Mouse (Mus musculus): ENCODE measurements around the gene Galr2. TPM values are rescaled to one million over a fixed set of nuclear protein-coding genes. Genes with fewer than 3 reads are reported as not detected.
"Not testable (repeated sequence)": the region's sequence is repeated elsewhere in the genome, so short reads cannot be mapped to it uniquely, and the experiment has no call there.

The Galr2 gene
- total RNA-seq, 2 experiments from 2014 or later = 0.18 TPM; not detected in 1

DNA sequence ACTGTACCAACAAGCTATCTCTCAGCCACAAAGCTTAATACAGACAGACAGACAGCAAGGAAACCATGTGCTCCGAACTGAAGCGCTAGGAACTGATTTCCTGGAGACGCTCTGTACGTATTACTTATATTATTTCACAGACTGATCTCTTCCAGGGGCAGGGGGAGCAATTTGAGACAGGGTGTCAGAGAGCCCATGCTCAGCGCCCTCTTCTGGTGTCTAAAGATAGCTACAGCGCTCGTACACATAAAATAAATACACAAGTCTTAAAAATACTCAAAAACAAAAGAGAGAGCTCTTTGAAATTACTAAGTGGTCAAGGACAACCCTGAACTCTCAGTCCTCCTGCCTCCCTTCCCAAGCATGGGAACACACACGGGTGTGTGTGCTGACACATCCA lies 13.1 kb upstream of the Galr2 start:
- intact Hi-C loops (cut with DNase I) = no loop called here
- DNase-seq (ENCODE audit: low spot score in 2 of 2) = no peak

DNA sequence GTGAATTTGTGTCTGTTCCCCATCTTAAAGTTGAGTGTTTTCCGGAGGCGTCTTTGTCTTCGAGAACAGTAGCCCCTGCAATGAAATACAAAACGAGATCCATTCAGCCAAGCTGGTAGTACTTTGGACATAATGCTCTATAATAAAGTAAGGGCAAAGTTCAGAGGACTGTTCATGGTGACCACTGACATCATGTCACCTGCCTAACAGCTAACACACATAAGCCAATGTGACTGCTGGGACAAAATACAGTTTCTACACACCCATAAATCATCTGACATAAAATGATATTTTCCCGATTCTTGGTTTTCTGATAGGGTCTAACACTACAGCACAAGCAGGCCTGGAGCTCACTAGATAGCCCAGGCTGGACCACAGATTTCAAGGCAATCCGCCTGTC lies 12.4 kb upstream of the Galr2 start:
- intact Hi-C loops (cut with DNase I) = no loop called here
- no peak for DNase-seq (ENCODE audit: low spot score in 2 of 2)

DNA sequence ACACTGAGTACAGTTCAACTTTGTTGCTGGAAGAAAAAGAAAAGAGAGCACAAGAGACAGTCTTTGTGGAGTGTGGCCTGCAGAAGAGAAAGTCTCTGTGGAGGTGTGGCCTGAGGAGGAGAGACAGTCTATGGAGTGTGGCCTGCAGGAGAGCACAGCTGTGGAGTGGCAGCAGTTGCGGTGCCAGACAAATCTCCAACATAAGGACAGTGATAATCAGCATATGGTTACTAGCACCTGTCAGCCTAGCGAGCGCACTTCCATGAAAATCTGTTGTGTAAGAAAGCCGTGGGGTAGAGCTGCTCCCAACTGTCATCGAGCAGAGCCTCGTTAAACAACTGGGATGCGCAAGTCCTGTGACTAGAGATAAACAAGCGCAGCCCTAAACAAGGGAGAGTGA lies 11.2 kb upstream of the Galr2 start:
- DNase-seq (ENCODE audit: low spot score in 2 of 2) = no peak
- intact Hi-C loops (cut with DNase I) = no loop called here

DNA sequence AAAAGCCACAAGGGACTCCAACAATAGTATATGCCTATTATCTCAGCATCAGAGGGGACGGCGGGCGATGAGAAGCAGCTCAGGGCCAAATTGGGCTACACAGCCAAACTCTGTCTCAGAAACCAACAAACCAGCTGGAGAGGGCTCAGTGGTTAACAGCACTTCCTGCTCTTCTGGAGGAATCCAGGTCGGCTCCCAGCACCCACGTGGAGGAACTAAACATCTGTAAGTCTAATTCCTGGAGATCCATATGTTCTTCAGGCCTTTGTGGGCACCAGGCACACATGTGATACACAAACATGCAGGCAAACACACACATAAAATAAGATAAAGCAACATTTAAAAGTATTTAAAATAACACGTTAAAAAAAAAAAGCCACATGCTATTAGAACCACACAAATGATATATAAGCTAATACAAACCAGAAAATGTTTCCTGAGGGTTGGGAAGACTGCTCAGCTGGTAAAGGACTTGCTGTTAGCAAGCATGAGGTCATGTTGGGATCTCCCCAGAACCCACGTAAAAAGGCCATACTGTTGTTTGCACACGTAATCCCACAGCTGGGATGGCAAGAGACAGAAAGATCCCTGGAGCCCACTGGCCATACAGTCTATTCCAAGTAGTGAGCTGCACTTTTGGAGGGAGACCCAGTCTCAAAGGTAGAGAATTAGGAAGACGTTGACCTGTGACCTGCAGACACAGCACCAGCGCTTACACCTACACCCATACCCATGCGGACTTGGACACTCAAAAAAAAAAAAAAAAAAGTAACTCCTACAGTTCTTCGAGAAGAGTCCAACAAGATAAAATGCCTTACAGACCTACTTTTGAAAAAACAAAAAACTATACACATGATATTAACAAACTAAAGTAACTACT lies 7.9 kb upstream of the Galr2 start:
- DNase-seq (ENCODE audit: low spot score in 2 of 2) = no peak
- intact Hi-C loops (cut with DNase I) = loop anchor here (5.0 kb wide), 1 partner anchor 34 kb away; the partner anchor contains the start of gene Exoc7

DNA sequence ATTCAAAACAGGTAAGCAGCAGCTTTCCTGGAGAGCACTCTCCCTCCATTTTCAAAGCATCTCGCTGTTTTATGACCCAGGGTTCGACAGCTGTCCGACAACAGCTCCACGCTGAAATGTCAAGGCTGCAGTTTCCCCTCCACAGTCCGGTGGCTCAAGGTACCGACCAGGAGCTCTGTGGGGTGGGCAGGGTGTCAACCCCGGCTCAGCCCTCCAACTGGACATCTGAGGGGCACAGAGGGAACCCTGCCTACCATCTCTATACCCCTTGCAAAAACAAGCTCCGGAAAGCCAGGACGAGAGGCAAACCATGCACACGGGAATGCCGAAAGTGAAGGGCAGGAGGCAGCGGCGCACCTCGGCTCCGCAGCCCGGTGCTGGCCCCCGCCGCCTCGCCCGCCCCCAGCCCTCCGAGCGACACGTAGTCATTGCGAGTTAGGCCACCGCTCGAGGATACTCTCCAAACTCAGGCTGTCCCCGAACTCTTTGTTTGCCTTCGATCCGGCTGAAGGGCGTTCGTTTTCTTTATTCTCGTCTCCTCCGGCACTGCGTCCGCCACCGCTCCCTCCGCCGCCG lies 7.2 kb upstream of the Galr2 start:
- intact Hi-C loops (cut with DNase I) = loop anchor here (5.0 kb wide), 1 partner anchor 34 kb away; the partner anchor contains the start of gene Exoc7
- DNase-seq (ENCODE audit: low spot score in 2 of 2) = no peak

DNA sequence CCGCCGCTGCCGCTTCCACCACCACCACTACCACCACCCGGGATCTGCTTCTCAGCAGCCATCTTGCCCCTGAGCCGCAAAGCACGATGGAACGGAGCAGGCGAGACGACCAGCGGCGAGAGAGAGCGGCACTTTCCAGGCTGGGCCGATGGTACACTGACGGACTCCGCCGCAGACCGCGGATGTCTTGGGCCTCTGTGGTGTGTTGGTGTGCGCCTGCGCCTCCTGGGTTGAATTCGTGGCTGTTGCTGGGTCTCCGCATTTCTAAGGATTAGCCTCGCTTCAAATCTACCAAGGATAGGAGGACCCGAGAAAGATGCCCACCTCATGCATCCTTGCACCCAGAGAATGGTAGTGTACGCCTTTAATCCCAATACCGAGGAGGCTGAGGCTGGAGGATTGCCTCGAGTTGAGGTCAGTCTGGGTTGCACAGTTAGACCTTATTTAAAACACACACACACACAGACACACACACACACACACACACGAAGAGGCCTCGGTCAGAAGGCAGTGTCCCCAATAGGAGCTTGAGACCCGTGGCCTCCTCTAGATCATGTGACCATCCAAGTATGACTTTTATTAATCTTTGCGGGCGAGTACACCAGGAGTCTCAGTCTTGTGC lies 6.6 kb upstream of the Galr2 start, which contains the start of gene Srp68:
Gene Srp68, minus strand, starts transcription at position 173 of the 622 bp plus-strand sequence.
- intact Hi-C loops (cut with DNase I) = loop anchor here (5.0 kb wide), 1 partner anchor 33 kb away; the partner anchor contains the start of gene Exoc7
- DNase-seq (ENCODE audit: low spot score in 2 of 2) = peak; percentile 93 to 94

DNA sequence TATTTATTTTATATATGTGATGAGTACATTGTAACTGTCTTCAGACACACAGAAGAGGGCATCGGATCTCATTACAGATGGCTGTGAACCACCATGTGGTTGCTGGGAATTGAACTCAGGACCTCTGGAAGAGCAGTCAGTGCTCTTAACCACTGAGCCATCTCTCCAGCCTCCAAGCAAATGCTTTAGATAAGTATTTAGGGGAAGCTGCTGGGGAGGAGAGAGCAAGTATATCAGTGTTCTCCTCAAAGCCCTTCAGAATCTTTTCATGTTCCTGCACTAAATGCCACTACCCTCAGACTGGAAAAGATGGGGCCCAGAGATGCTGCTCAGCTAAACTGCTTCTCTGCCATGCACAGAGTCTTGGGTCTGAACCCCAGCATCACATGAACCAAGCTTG lies 3.6 kb upstream of the Galr2 start:
- DNase-seq (ENCODE audit: low spot score in 2 of 2); intact Hi-C loops (cut with DNase I): not testable (repeated sequence)

DNA sequence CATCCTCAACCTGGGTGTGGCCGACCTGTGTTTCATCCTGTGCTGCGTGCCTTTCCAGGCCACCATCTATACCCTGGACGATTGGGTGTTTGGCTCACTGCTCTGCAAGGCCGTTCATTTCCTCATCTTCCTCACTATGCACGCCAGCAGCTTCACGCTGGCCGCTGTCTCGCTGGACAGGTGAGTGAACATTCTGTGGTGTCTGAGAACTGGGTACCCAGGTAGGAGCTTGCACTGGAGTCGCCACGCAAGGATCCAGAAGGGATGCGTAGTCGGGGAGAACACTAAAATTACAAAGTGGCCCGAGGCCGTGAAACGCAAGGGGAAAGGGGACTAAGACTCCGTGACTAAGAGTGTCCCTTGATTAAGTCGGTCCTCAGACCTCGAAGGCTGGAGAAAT lies 932 bp downstream of the Galr2 start:
- intact Hi-C loops (cut with DNase I) = no loop called here
- DNase-seq (ENCODE audit: low spot score in 2 of 2) = no peak

DNA sequence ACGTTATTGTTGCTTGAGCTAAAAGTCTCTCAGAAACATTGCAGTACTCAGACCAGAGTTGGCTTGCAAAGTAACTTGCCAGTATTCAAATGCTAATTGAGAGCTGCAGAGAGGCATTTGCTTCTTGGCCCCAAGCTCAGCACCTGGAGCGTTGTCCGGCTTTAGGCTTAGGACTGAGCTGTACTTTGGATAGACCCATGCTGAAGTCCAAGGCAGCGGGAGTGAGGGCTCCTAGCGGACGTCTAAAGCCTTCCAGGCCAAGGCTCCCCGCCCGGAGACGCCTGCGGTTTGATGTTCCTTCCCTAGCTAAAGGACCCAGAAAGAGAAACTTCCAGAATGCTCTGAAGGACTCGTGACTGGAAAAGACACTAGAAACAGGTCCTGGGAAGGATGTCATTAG lies 1.4 kb downstream of the Galr2 start:
- intact Hi-C loops (cut with DNase I) = no loop called here
- DNase-seq (ENCODE audit: low spot score in 2 of 2) = no peak

DNA sequence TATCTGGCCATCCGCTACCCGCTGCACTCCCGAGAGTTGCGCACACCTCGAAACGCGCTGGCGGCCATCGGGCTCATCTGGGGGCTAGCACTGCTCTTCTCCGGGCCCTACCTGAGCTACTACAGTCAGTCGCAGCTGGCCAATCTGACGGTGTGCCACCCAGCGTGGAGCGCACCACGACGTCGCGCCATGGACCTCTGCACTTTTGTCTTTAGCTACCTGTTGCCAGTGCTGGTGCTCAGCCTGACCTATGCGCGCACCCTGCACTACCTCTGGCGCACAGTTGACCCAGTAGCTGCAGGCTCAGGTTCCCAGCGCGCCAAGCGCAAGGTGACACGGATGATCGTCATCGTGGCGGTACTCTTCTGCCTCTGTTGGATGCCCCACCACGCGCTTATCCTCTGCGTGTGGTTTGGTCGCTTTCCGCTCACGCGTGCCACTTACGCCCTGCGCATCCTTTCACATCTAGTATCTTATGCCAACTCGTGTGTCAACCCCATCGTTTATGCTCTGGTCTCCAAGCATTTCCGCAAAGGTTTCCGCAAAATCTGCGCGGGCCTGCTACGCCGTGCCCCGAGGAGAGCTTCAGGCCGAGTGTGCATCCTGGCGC lies 2.3 kb downstream of the Galr2 start:
- no peak for DNase-seq (ENCODE audit: low spot score in 2 of 2)
- intact Hi-C loops (cut with DNase I) = no loop called here

DNA sequence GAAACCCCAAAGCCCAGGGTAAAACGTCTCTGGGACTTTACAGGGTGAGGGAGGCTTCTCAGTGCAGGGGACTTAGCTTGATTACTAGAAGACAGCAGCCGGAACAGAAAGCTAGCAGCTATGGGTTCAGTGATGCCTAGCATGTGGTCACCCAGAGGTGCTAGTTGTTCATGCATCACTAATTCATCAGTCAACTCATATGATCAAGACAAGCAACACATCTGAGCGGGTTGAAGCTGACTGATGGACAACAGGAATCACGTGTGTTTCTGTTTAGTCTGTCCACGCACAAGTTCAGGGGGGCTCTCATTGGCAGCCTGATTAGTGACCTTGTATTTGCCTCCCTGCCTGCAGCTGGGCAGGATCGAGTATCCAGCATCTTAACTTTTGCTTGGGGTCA lies 3.2 kb downstream of the Galr2 start:
- intact Hi-C loops (cut with DNase I) = no loop called here
- DNase-seq (ENCODE audit: low spot score in 2 of 2) = no peak

DNA sequence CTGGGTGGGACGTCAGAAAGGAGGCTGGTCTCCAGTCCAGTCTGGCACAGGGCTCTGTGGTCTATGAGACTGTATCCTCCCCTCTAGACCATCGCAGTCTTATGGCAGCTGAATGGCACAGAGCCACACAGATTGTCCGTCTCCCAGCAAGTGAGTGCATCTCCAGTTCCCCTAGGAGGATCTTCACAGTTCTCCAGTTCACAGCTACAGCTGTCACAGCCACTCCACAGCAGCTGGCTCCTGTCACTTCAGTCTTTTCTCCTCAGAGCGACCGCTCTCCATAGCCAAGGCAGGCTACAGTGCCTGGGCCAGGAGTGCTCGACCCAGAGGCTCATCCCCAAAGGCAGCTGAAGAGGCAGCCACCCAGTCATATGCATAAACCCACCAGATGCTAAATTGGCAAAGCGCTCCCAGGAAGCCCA lies 5.0 kb downstream of the Galr2 start:
- intact Hi-C loops (cut with DNase I) = no loop called here

DNA sequence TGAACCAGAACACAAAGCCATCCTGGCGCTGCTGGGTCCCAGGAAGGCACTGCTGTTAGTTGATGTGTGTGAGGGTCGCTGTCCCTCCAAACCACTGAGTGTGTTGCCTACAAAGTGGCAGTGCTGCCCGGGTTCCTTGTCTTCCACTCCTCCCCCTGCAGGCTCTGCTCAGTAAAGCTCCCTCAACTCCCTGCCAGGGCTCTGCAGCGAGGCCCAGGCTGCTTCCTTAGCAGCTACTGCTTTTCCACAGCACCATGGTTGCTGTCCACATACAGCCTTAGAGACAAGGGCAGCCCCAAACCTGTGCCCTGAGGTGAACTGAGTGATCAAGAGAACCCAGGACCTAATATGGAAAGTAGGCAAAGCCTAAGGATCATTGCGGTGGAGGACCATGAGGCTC lies 6.6 kb downstream of the Galr2 start:
- no peak for DNase-seq (ENCODE audit: low spot score in 2 of 2)
- intact Hi-C loops (cut with DNase I) = no loop called here

More for the DNA sequence above, 5.0 kb downstream of the Galr2 start:
- no peak for DNase-seq (ENCODE audit: low spot score in 2 of 2)

DNA sequence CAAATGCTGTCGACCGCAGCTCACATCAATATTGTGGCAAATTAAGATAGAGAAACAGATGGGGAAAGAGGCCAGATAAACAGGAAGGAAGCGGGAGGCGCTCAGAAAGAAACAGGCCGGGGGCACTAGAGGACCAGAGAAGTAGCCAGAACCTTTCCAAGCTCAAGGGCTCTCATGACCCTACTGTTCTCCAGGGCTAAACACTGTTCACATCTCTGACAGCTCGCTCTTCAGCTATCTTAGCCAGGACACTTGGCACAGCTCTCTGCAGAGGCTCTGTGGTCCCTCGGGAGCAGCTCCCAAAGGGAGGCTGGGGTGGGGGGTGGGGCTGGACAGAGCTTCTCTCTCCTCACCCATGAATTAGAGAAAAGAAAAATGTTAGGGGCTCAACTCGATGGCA lies 9.8 kb downstream of the Galr2 start:
- intact Hi-C loops (cut with DNase I) = no loop called here
- no peak for DNase-seq (ENCODE audit: low spot score in 2 of 2)

DNA sequence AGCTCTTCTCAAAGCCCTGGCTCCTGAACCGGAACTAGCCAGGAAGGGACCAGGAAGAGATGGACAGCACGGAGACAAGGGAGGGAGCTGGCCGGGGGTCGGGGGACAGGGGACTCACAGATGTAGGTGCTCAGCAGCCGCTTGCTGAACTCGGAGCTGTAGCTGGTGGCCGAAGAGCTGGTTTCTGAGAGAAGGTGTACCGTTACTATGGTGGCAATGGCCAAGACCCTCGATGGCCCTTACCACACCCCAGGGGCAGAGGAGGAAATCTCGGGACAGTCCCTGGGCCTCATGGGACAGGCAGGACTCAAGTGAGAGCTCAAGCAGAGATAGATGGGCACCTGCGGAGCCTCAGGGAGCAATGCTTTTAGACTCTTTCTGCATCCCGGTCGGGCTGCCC lies 11.7 kb downstream of the Galr2 start:
- intact Hi-C loops (cut with DNase I) = no loop called here
- no peak for DNase-seq (ENCODE audit: low spot score in 2 of 2)

DNA sequence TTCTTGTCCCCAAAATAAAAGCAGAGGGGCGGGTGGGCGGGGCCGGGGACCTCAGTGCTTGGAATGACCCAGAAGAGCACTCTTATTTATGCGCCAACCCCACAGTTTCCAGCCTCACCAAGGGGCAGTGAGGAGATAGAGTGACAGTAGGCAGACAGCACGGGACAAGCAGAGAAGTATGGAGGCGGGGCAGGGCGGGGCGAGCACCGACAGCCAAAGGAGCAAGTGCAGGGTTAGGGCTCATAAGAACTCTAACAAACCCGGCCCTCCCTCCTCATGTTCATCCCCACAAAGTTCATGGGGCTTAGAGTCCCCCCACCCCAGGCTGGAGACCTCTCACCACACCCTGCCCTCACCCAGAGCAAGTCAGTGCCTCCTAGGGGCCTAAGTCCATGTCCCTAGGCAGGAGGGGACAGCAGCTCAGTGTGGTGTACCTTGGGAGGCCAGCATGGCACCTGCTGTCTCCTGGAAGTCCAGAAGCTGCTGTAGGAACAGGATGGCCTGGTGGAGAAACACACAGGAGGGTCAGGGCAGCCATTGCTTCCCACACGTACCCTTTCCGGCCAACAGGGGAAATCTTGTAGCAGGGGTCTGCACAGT lies 12.9 kb downstream of the Galr2 start:
- intact Hi-C loops (cut with DNase I) = loop anchor here (1.0 kb wide), 1 partner anchor 67 kb away; no protein-coding TSS in a partner anchor
- no peak for DNase-seq (ENCODE audit: low spot score in 2 of 2)

DNA sequence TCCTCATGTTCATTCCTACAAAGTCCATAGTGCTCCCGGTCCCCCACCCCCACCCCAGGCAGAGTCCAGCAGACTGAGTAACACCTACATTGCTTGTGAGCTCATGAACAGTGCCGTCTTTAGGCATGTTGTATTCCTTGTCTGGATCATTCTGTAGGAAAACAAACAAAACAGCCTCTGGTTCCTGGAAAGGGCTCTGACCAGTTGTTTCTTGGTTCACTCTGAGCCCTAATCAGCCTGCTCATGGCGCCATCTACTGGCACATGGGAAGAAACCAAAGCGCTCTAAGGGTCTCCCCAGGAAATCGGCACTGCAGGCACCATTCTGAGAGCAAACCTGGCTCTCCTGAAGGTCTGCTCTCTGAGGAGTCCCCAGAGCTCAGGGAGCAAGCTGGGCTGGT lies 13.6 kb downstream of the Galr2 start:
- intact Hi-C loops (cut with DNase I) = loop anchor here (1.0 kb wide), 1 partner anchor 68 kb away; no protein-coding TSS in a partner anchor
- peak; percentile 61 to 65 for DNase-seq (ENCODE audit: low spot score in 2 of 2)

DNA sequence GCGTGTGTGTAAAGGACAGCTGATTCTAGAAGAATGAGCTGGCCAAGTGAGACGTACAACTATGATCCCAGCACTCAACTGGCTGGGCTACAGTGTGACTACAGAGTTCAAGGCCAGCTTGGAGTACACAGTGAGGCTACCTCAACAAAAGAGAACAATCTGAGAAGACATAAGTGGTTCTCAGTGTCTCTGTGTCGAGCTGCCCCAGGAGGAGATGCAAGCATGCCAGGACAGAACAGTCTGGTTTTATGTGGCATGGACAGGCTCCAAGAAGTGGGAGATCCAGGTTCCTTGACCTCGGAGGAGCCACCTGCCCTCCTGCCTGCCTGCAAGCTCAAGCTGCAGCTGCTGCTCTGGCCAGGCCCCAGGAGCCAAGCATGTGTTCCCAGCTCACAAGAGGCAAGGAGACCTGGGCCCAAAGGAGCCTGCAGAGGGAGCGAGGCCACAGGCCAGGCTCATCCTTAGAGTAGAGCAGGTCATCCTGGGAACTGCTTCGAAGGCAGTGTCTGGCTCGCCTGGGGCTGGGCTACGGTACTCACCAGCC lies 15.5 kb downstream of the Galr2 start:
- DNase-seq (ENCODE audit: low spot score in 2 of 2) = no peak
- intact Hi-C loops (cut with DNase I) = no loop called here

DNA sequence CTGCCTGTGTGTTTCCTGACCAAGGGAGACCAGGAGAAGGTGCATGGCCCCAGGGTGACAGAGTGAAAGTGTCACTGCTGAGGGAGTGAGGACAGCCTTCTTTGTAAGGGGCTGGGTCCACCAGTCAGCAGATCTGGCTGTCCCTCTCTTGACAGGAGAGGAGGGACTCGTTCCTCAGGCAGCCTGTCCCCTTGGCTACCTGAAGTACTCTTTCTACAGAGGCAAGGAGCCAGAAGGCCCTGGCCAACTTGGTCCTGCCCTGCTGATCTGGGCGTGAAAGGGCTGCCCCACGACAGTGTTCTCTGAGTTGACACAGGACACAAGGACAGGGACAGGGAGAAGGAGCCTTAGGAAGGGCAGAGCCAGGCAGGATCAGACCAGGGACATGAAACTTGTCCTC lies 16.3 kb downstream of the Galr2 start:
- no peak for DNase-seq (ENCODE audit: low spot score in 2 of 2)
- intact Hi-C loops (cut with DNase I) = no loop called here
